Mouse (Mus musculus): Measurements from ENCODE around the gene Ddx20. TPM values are rescaled to one million over a fixed set of nuclear protein-coding genes. Genes with fewer than 3 reads are reported as not detected.

Gene Ddx20
- total and polyA plus RNA-seq, 2 experiments from 2014 or later, result 12.6 to 15.1 TPM

DNA sequence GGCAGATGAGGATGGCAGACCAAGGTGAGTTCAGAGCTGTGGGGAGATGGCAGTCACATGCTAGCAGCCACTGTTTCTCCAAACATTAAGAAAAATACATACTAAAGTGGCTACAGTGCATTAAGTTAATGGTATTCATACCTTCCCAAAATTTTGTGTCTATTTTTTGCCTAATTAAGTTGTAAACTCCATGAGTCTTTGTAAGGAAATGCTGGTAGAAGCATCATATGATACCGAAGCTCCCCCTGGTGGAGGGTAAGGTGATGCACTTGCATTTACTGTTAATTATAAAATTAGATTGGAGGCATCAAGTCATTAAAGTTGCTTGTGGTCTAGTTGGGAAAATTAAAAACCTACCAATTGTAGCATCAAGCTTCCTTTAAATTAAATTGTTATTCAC is 38.7 kb upstream of the Ddx20 start:
- Histone ChIP-seq H3K9ac (replicated peaks; ENCODE audit: low read depth, low read length) (no peak overlapping the region), H3K9me3 (replicated peaks; ENCODE audit: control insufficient read depth, low read length) (no peaks in the 10 kb centered on the region), H3K36me3 (replicated peaks; ENCODE audit: control insufficient read depth, insufficient read depth, low read length) (peaks cover 8% of the 10 kb centered on the region; the same call in 1 of the 2 replicates), H3K4me1 (ENCODE audit: control insufficient read depth, insufficient read depth) (no peaks in the 10 kb centered on the region), H3K27ac (ENCODE audit: low read depth) (no peak overlapping the region), H3K4me3 (ENCODE audit: low read depth, low read length) (no peak overlapping the region), H3K4me2 (ENCODE audit: low read depth, low read length) (no peak overlapping the region), H3K27me3 (ENCODE audit: control insufficient read depth, insufficient read depth, low read length) (no peaks in the 10 kb centered on the region)
- ATAC-seq (ENCODE audit: insufficient read depth, low read depth) (no peak), DNase-seq (ENCODE audit: low spot score) (peak; percentile 74)
- WGBS, result 2% methylated on average over 1 of the region's 1 CpGs
- peak; percentile 83 for TF ChIP-seq CTCF (IDR thresholded peaks at IDR 0.05; ENCODE audit: low read depth)
- no peak for TF ChIP-seq EP300 (IDR thresholded peaks at IDR 0.05; ENCODE audit: low read depth)

- no peak for ATAC-seq (ENCODE audit: insufficient read depth, low read depth)
- WGBS, result 87% methylated on average over 3 of the region's 3 CpGs
- Histone ChIP-seq H3K4me1 (ENCODE audit: control insufficient read depth, insufficient read depth) (peaks cover 11% of the 10 kb centered on the region; the same call in 1 of the 2 replicates), H3K9ac (replicated peaks; ENCODE audit: low read depth, low read length) (no peak overlapping the region), H3K27ac (ENCODE audit: low read depth) (no peak overlapping the region), H3K4me3 (ENCODE audit: low read depth, low read length) (no peak overlapping the region), H3K9me3 (replicated peaks; ENCODE audit: control insufficient read depth, low read length) (no peaks in the 10 kb centered on the region), H3K36me3 (replicated peaks; ENCODE audit: control insufficient read depth, insufficient read depth, low read length) (no peaks in the 10 kb centered on the region; the same call in 1 of the 2 replicates), H3K27me3 (ENCODE audit: control insufficient read depth, insufficient read depth, low read length) (no peaks in the 10 kb centered on the region), H3K4me2 (ENCODE audit: low read depth, low read length) (no peak overlapping the region)
- TF ChIP-seq EP300 (IDR thresholded peaks at IDR 0.05; ENCODE audit: low read depth) (no peak), CTCF (IDR thresholded peaks at IDR 0.05; ENCODE audit: low read depth) (no peak)
- DNase-seq (ENCODE audit: low spot score), result no peak
These were observed 35.1 kb upstream of the Ddx20 start for GRCm38 (mm10) chr3:105722510-105722909.

DNA sequence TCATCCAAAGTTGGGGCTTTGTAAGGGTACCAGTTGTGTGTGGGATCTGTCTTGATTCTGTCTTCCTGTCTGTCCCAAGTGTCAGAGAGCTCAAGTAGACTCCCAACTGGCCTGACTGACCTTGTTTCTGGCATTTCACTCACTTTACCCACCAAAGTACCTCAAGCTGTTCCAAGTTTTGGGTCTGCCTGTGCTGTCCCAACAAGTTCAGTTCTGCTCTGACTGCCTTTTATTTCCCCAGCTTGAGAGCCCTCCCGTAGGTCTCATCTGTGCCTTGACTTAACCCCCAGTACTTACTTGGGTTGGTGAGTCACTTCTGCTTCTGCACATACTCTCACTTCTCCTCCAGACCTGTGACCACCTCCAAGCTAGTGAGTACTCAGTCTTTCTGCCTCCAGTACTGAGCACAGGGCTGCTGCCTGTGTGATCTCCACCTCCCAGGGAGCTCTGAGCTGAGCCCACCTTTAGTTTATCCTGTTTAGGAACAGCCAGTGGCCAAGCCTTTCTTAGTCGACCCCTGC is 34.4 kb upstream of the Ddx20 start:
- DNase-seq (ENCODE audit: low spot score) (no peak), ATAC-seq (ENCODE audit: insufficient read depth, low read depth) (no peak)
- Histone ChIP-seq H3K27ac (ENCODE audit: low read depth) (no peak overlapping the region), H3K4me1 (ENCODE audit: control insufficient read depth, insufficient read depth) (peaks cover 11% of the 10 kb centered on the region; the same call in 1 of the 2 replicates), H3K4me2 (ENCODE audit: low read depth, low read length) (no peak overlapping the region), H3K9me3 (replicated peaks; ENCODE audit: control insufficient read depth, low read length) (no peaks in the 10 kb centered on the region), H3K9ac (replicated peaks; ENCODE audit: low read depth, low read length) (no peak overlapping the region), H3K27me3 (ENCODE audit: control insufficient read depth, insufficient read depth, low read length) (no peaks in the 10 kb centered on the region), H3K36me3 (replicated peaks; ENCODE audit: control insufficient read depth, insufficient read depth, low read length) (peaks cover 3% of the 10 kb centered on the region), H3K4me3 (ENCODE audit: low read depth, low read length) (no peak overlapping the region)
- WGBS, result 63% methylated on average over 2 of the region's 2 CpGs
- TF ChIP-seq EP300 (IDR thresholded peaks at IDR 0.05; ENCODE audit: low read depth), result no peak
- TF ChIP-seq CTCF (IDR thresholded peaks at IDR 0.05; ENCODE audit: low read depth), result no peak

GRCm38 (mm10) chr3:105720514-105720913 is 33.1 kb upstream of the Ddx20 start:
- Histone ChIP-seq H3K36me3 (replicated peaks; ENCODE audit: control insufficient read depth, insufficient read depth, low read length) (peaks cover 12% of the 10 kb centered on the region), H3K4me1 (ENCODE audit: control insufficient read depth, insufficient read depth) (peaks cover 11% of the 10 kb centered on the region; the same call in 1 of the 2 replicates), H3K9ac (replicated peaks; ENCODE audit: low read depth, low read length) (no peak overlapping the region), H3K27ac (ENCODE audit: low read depth) (no peak overlapping the region), H3K27me3 (ENCODE audit: control insufficient read depth, insufficient read depth, low read length) (no peaks in the 10 kb centered on the region), H3K4me3 (ENCODE audit: low read depth, low read length) (no peak overlapping the region), H3K4me2 (ENCODE audit: low read depth, low read length) (no peak overlapping the region), H3K9me3 (replicated peaks; ENCODE audit: control insufficient read depth, low read length) (no peaks in the 10 kb centered on the region)
- TF ChIP-seq CTCF (IDR thresholded peaks at IDR 0.05; ENCODE audit: low read depth) (no peak), EP300 (IDR thresholded peaks at IDR 0.05; ENCODE audit: low read depth) (no peak)
- no peak for ATAC-seq (ENCODE audit: insufficient read depth, low read depth)
- DNase-seq (ENCODE audit: low spot score), result no peak
- 70% methylated on average over 4 of the region's 4 CpGs for WGBS

DNA sequence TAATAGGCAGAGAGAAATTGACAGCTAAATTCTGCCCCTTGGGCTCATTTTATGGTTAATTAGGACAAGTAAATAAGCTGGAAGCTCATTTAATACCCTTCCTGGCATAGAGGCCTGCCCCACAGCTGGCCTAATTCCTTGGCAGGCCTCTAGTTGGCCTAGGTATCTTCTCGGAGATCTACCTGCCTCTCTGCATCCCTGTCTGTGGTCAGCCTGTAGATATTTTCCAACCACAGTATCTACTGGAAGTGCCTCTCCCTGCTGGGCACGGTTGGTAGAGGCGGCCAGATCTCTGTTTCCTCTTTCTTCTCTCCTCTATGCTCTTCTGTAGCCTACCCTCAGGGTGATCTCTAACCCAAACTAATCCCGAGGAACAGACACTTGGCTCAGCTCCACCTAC is 32.6 kb upstream of the Ddx20 start:
- Histone ChIP-seq H3K4me1 (ENCODE audit: control insufficient read depth, insufficient read depth) (peaks cover 11% of the 10 kb centered on the region; the same call in 1 of the 2 replicates), H3K4me3 (ENCODE audit: low read depth, low read length) (no peak overlapping the region), H3K9ac (replicated peaks; ENCODE audit: low read depth, low read length) (no peak overlapping the region), H3K4me2 (ENCODE audit: low read depth, low read length) (no peak overlapping the region), H3K36me3 (replicated peaks; ENCODE audit: control insufficient read depth, insufficient read depth, low read length) (peaks cover 12% of the 10 kb centered on the region), H3K27me3 (ENCODE audit: control insufficient read depth, insufficient read depth, low read length) (no peaks in the 10 kb centered on the region), H3K9me3 (replicated peaks; ENCODE audit: control insufficient read depth, low read length) (no peaks in the 10 kb centered on the region), H3K27ac (ENCODE audit: low read depth) (no peak overlapping the region)
- ATAC-seq (ENCODE audit: insufficient read depth, low read depth) (no peak), DNase-seq (ENCODE audit: low spot score) (no peak)
- TF ChIP-seq EP300 (IDR thresholded peaks at IDR 0.05; ENCODE audit: low read depth) (no peak), CTCF (IDR thresholded peaks at IDR 0.05; ENCODE audit: low read depth) (no peak)
- WGBS, result 72% methylated on average over 4 of the region's 4 CpGs

DNA sequence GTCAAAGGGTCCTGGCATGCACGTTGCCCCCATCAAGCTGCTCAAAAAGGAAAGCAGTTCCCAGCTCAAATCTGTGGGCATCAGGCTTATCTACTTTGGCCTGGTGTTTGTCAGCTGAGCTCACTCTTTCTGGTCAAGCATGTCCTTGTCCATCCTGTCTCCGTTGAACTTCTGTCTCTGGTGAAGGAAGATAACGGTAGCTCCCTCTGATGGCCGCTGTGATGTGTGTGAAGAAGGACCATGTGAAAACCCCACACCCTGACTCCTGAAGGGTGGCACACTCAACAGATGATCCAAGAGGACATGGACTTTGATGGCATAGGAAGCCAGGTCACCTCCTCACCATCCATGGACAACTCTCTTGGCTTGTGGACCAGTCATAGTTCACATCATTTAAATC is 31.4 kb upstream of the Ddx20 start:
- Histone ChIP-seq H3K9me3 (replicated peaks; ENCODE audit: control insufficient read depth, low read length) (no peaks in the 10 kb centered on the region), H3K4me3 (ENCODE audit: low read depth, low read length) (no peak overlapping the region), H3K27ac (ENCODE audit: low read depth) (no peak overlapping the region), H3K36me3 (replicated peaks; ENCODE audit: control insufficient read depth, insufficient read depth, low read length) (peaks cover 12% of the 10 kb centered on the region), H3K27me3 (ENCODE audit: control insufficient read depth, insufficient read depth, low read length) (no peaks in the 10 kb centered on the region), H3K9ac (replicated peaks; ENCODE audit: low read depth, low read length) (no peak overlapping the region), H3K4me2 (ENCODE audit: low read depth, low read length) (no peak overlapping the region), H3K4me1 (ENCODE audit: control insufficient read depth, insufficient read depth) (peaks cover 19% of the 10 kb centered on the region)
- no peak for ATAC-seq (ENCODE audit: insufficient read depth, low read depth)
- TF ChIP-seq EP300 (IDR thresholded peaks at IDR 0.05; ENCODE audit: low read depth) (no peak), CTCF (IDR thresholded peaks at IDR 0.05; ENCODE audit: low read depth) (no peak)
- DNase-seq (ENCODE audit: low spot score), result no peak
- 26% methylated on average over 4 of the region's 4 CpGs for WGBS
